Mouse (Mus musculus) thymus, adult 2 months (tissue): Measurements from ENCODE around the gene Hs1bp3. TPM values are rescaled to one million over a fixed set of nuclear protein-coding genes. Genes with fewer than 3 reads are reported as not detected.

ENCODE experiments used
- DNase-seq: peaks from one replicate; pipeline ENCODE4 v3.0.0; 2021
- H3K27ac ChIP-seq: fragments of 200-500 bp; 2 replicates; pipeline ENCODE4 v1.5.1; 2012; ENCODE audit warnings: low read length, control low read depth; ENCODE audit not compliant: control insufficient read depth, insufficient read depth
- H3K27me3 ChIP-seq: fragments of 200-500 bp; 2 replicates; pipeline ENCODE4 v1.6.1; 2012; ENCODE audit warnings: mild to moderate bottlenecking, low read length, moderate library complexity, mixed read lengths; ENCODE audit not compliant: control insufficient read depth, insufficient read depth
- H3K36me3 ChIP-seq: fragments of 200-500 bp; 2 replicates; pipeline ENCODE4 v1.6.1; 2012; ENCODE audit warnings: mild to moderate bottlenecking, low read length, moderate library complexity; ENCODE audit not compliant: control insufficient read depth, insufficient read depth
- H3K4me1 ChIP-seq: fragments of 200-500 bp; replicated peaks from 2 replicates; pipeline ENCODE4 v1.6.1; 2012; ENCODE audit warnings: low read length; ENCODE audit not compliant: control insufficient read depth, insufficient read depth
- H3K4me3 ChIP-seq: fragments of 200-500 bp; 2 replicates; pipeline ENCODE4 v1.5.1; 2012; ENCODE audit warnings: mild to moderate bottlenecking, low read length, control low read depth, moderate library complexity; ENCODE audit not compliant: control insufficient read depth, insufficient read depth
- CTCF ChIP-seq: fragments of 200-500 bp; IDR thresholded peaks from 2 replicates; pipeline ENCODE4 v1.5.1; 2012; ENCODE audit warnings: mild to moderate bottlenecking, control low read depth, low read length, moderate library complexity, borderline replicate concordance; ENCODE audit not compliant: control insufficient read depth, poor library complexity, insufficient read depth; ENCODE audit errors: extremely low read depth
- POLR2A ChIP-seq: fragments of 200-500 bp; IDR thresholded peaks from 2 replicates; pipeline ENCODE4 v1.6.1; 2012; ENCODE audit warnings: mild to moderate bottlenecking, low read length, control low read depth, moderate library complexity; ENCODE audit not compliant: control insufficient read depth, poor library complexity, insufficient read depth; ENCODE audit errors: extremely low read depth
- WGBS: fragments of 180-500 bp; shearing (Covaris S2); methylation state at CpG from one replicate; pipeline ENCODE4 v1.1.7; 2018; 5-methylcytosine and 5-hydroxymethylcytosine counted together
- polyA plus RNA-seq: library from polyadenylated mRNA; depleted of rRNA; stranded (reverse); fragments of >200 nt; gene quantifications from 2 replicates; pipeline ENCODE4 v1.2.3, GENCODE M21; 2012; rRNA removed

Hs1bp3 gene
- 12.4 and 14.3 TPM in 2 replicates for polyA plus RNA-seq

GRCm38 (mm10) chr12:8313270-8313771, at the start of gene Hs1bp3:
Hs1bp3 (plus strand) TSS chr12:8313432.
- Histone ChIP-seq H3K4me1 (peaks cover 5% of the 10 kb centered on the region; the same call in 1 of the 2 replicates), H3K27ac (no peak within 1 kb of the TSS), H3K27me3 (no peaks in the 10 kb centered on the region), H3K4me3 (peak within 1 kb of the TSS; percentile 83), H3K36me3 (no peaks in the 10 kb centered on the region)
- peak; percentile 85 for DNase-seq
- TF ChIP-seq POLR2A (no peak), CTCF (peak; percentile 89)
- WGBS: under 1% methylated on average over 37 of the region's 38 CpGs

- Histone ChIP-seq H3K4me1 (no peaks in the 10 kb centered on the region), H3K4me3 (no peak overlapping the region), H3K27me3 (no peaks in the 10 kb centered on the region), H3K27ac (no peak overlapping the region), H3K36me3 (no peaks in the 10 kb centered on the region)
- TF ChIP-seq CTCF (no peak), POLR2A (no peak)
- 96% methylated on average over 7 of the region's 7 CpGs for WGBS
- no peak for DNase-seq
Measured at GRCm38 (mm10) chr12:8266311-8266710, 46.9 kb upstream of the Hs1bp3 start.

DNA sequence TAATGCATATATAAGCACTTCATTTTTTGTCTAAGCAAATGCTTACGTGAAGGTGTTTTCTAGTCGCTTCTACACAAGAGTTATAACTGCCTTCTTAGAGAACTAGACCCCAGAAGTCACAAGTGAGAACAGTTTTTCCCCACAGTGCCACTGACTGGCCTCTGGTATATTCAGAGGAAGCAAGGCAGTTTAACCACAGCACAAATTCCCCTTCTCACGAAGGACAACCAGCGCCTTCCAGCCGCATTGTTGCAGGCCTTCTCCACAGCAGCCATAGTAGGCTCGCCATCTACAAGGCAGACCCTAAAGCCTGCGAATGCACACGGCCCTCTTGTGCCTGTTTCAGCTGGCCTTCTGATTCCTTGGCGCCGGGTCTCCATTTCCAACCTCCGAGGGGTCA, 43.6 kb upstream of the Hs1bp3 start:
- Histone ChIP-seq H3K4me1 (no peaks in the 10 kb centered on the region), H3K27ac (no peak overlapping the region), H3K36me3 (no peaks in the 10 kb centered on the region), H3K27me3 (no peaks in the 10 kb centered on the region), H3K4me3 (no peak overlapping the region)
- no peak for DNase-seq
- TF ChIP-seq POLR2A: no peak
- no peak for TF ChIP-seq CTCF
- WGBS: 59% methylated on average over 11 of the region's 11 CpGs

- no peaks in the 10 kb centered on the region for H3K27me3 ChIP-seq
- H3K36me3 ChIP-seq: 0 out of 2 replicates have a peak, but pooled peaks cover 3% of the 10 kb centered on the region
- no peak for DNase-seq
- H3K4me1 ChIP-seq: no peaks in the 10 kb centered on the region
- no peak for TF ChIP-seq CTCF
- no peak for TF ChIP-seq POLR2A
- H3K27ac ChIP-seq: no peak overlapping the region
- H3K4me3 ChIP-seq: no peak overlapping the region
- WGBS: 87% methylated on average over 2 of the region's 2 CpGs
Measured at GRCm38 (mm10) chr12:8271405-8271804, 41.8 kb upstream of the Hs1bp3 start.

DNA sequence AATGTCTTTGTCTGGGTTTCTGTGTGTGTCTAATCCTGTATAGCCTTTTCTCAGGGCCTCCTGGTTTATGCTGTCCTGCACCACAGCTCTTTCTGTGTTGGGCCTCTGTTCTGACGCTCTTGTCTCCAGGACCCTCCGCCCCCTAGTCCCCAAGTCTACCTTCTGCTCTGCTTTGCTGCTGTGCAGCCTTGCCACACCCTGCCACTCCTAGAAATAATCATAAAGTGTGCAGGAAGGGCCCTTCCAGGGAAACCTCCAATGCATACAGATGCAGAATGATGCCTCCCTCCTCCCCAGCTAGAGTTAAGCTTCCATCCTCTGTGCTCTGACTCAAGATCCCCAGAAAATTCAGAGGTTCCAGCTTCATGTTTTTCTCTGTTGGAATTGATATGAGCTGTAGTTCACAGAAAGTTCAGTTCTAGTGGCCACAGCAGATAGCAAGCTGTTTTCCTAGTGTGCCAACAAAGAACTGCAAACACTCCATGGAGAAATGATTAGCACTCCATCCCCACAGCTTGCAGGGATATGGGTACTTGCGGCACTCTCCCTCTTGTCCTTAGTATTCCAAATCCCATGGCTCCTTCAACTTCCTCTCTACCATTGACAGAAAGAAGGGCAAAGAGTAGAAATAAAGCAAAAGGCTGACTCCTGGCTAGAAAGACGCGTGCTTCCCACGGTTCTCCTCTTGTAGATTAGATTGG, 39.6 kb upstream of the Hs1bp3 start:
- Histone ChIP-seq H3K4me3 (no peak overlapping the region), H3K27ac (no peak overlapping the region), H3K27me3 (no peaks in the 10 kb centered on the region), H3K4me1 (peaks cover 4% of the 10 kb centered on the region; the same call in 1 of the 2 replicates), H3K36me3 (peaks cover 3% of the 10 kb centered on the region; the same call in 1 of the 2 replicates)
- no peak for DNase-seq
- WGBS: 98% methylated on average over 6 of the region's 6 CpGs
- TF ChIP-seq CTCF: no peak
- TF ChIP-seq POLR2A: no peak

GRCm38 (mm10) chr12:8275424-8275823, 37.8 kb upstream of the Hs1bp3 start:
- Histone ChIP-seq H3K36me3 (peaks cover 3% of the 10 kb centered on the region; the same call in 1 of the 2 replicates), H3K4me3 (no peak overlapping the region), H3K27ac (no peak overlapping the region), H3K4me1 (peaks cover 5% of the 10 kb centered on the region; the same call in 1 of the 2 replicates), H3K27me3 (no peaks in the 10 kb centered on the region)
- 95% methylated on average over 4 of the region's 4 CpGs for WGBS
- DNase-seq: no peak
- TF ChIP-seq POLR2A (no peak), CTCF (no peak)
